ENCODE assay signal across 19 mouse cellular contexts in the genomic region with DNA sequence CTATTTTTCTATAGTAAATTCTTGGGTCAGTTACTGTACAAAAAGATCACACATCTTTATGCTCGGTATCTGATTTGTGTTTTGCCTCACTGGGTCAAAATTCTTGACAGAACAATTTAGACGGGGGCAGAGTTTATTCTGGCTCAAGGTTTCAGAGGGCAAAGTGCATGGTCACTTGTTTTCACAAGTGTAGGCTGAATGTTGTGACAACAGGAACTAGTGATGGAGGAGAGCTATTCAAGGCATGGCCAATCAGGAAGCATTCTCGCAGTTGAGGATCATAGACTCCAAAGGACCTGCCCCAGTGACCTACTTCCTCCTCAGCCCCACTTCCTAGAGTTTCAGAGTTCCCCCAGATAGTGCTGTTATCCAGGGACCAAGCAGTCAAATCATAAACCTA.
"Had no signal": no experiment of that assay in that cellular context is flagged by ENCODE, and none has a peak within 500 bp of the region (broad histone marks: within the 10 kb centered on the region; RNA-seq: fewer than 3 reads in every experiment).

No protein-coding gene starts in this region.

- H3K9ac ChIP-seq: intestine, embryonic 15.5 days; liver, embryonic 13.5 days; lung, embryonic 14.5 days; midbrain, embryonic 12.5 days; midbrain, embryonic 15.5 days; neural tube, embryonic 12.5 days; neural tube, embryonic 15.5 days had no signal

- H3K4me3 ChIP-seq: intestine, embryonic 15.5 days; left cerebral cortex, adult 2 months; liver, embryonic 13.5 days; midbrain, embryonic 12.5 days; midbrain, embryonic 15.5 days; neural tube, embryonic 12.5 days; neural tube, embryonic 15.5 days had no signal

- H3K27ac ChIP-seq: intestine, embryonic 15.5 days; left cerebral cortex, adult 2 months; liver, embryonic 13.5 days; midbrain, embryonic 12.5 days; midbrain, embryonic 15.5 days; neural tube, embryonic 12.5 days; neural tube, embryonic 15.5 days; stomach, postnatal 0 days had no signal

- H3K9me3 ChIP-seq: intestine, embryonic 15.5 days; liver, embryonic 13.5 days; midbrain, embryonic 12.5 days; midbrain, embryonic 15.5 days; neural tube, embryonic 12.5 days; neural tube, embryonic 15.5 days had no signal

- H3K36me3 ChIP-seq: intestine, embryonic 15.5 days; liver, embryonic 13.5 days; midbrain, embryonic 12.5 days; midbrain, embryonic 15.5 days; neural tube, embryonic 12.5 days; neural tube, embryonic 15.5 days had no signal

- DNase-seq: kidney, adult 18-20 months; layer of hippocampus, postnatal 36 days; liver, embryonic 13.5 days; lung, embryonic 14.5 days; lung, postnatal 4 days; right cerebral cortex, adult 18-20 months; right cerebral cortex, postnatal 14 days; right cerebral cortex, postnatal 4 days; thymus, adult 2 months; thymus, postnatal 14 days; thymus, postnatal 4 days had no signal

- ATAC-seq: intestine, embryonic 15.5 days; lung, postnatal 0 days; midbrain, embryonic 15.5 days had no signal

- H3K27me3 ChIP-seq: intestine, embryonic 15.5 days; liver, embryonic 13.5 days; midbrain, embryonic 12.5 days; midbrain, embryonic 15.5 days; neural tube, embryonic 12.5 days; neural tube, embryonic 15.5 days had no signal

- H3K4me2 ChIP-seq: intestine, embryonic 15.5 days; liver, embryonic 13.5 days; lung, embryonic 14.5 days; midbrain, embryonic 12.5 days; midbrain, embryonic 15.5 days; neural tube, embryonic 12.5 days; neural tube, embryonic 15.5 days had no signal

- H3K4me1 ChIP-seq: intestine, embryonic 15.5 days; liver, embryonic 13.5 days; midbrain, embryonic 12.5 days; midbrain, embryonic 15.5 days; neural tube, embryonic 12.5 days; neural tube, embryonic 15.5 days had no signal
